Mouse (Mus musculus): ENCODE results near the gene Slc19a3.

DNA sequence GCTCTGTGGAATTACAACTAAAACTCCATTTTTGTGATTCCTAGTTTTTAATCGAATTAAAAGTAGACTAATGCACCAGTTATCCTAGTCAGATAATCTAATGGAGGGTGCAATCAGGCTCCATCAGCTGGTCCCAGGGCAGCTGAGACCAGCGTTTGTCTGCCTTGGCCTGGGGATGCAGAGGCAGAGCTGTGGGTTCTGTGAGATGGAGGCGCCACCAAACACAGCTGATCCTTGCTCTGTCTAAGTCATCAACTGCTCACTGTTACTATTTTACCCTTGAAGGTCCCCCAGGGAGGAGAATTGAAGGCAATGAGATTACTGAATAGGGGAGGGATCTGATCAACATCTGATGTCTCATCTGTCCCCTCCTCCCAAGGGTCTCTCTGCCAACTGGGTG, 71.8 kb downstream of the Slc19a3 start:
- TF ChIP-seq POLR2A (IDR thresholded peaks at IDR 0.05; ENCODE audit: low read depth, low read length) (no peak), CTCF (IDR thresholded peaks at IDR 0.05; ENCODE audit: extremely low read depth, insufficient read length, insufficient replicate concordance, low read depth, low read length) (no peak)

Measured in small intestine, adult 2 months (tissue).